Mouse (Mus musculus): Measurements from ENCODE around the gene BC049730.
"Not testable (repeated sequence)": the region's sequence is repeated elsewhere in the genome, so short reads cannot be mapped to it uniquely, and the experiment has no call there.

The BC049730 gene

GRCm38 (mm10) chr7:24708832-24709292 lies at the start of gene BC049730:
Gene BC049730 (plus strand): TSS chr7:24709242.
- no peak for DNase-seq

DNA sequence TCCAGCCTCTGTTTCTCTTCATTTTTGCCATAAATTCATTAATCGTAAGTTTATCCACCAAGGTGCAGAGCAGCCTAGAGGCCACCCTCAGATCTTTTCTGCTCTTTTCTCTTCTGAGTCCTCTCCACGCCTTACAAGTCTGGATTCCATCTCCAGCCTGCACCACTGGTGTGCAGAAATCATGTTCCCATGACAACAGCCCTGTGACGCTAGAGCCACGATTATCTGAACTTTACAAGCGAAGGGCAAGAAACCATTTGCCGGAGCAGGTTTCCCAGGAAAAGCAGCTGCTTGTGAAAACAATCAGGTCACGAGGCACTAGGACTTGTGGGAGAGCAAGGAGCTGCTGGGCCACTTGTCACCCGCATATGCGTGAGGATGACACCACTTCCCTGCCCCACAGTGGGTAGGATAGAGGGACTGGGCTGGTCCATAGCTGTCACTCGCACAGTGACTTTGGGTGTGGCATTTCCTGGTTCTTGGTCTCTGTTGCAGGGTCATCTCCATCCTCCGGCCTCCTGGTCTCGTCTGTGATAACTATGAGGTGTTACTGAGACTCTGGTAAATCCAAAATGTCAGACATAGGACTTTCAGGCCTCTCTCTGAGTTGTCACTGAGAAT lies 49.2 kb upstream of the BC049730 start:
- DNase-seq, result no peak

GRCm38 (mm10) chr7:24661118-24661904 lies 47.7 kb upstream of the BC049730 start:
- no peak for DNase-seq

GRCm38 (mm10) chr7:24662575-24662974 lies 46.5 kb upstream of the BC049730 start:
- peak; percentile 71 for DNase-seq

GRCm38 (mm10) chr7:24664301-24664700 lies 44.7 kb upstream of the BC049730 start:
- DNase-seq, result no peak

GRCm38 (mm10) chr7:24664959-24665358 lies 44.1 kb upstream of the BC049730 start:
- no peak for DNase-seq

DNA sequence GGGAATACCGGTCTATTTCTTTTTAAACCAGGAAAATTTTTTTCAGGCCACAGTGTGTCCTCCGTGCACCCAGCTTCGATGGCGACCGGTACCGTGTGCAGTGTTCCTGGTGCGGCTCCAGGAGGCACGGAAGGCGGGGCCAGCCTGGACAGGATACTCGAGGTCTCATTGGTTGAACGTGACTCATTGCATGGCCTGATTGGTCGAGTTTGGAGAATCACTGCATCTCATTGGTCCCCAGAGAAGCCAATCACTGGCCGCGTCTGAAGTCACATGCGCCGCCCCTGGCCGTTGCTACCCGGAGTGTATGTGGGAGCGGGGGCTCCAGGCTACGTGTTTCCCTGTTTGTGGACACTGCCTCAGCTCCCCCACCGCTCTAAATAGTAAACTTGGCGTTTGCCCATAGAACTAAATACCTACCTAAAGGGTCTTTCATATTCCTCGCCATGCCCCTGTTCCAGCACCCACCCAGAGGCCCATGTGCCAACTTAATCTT lies 37.0 kb upstream of the BC049730 start:
- no peak for DNase-seq

DNA sequence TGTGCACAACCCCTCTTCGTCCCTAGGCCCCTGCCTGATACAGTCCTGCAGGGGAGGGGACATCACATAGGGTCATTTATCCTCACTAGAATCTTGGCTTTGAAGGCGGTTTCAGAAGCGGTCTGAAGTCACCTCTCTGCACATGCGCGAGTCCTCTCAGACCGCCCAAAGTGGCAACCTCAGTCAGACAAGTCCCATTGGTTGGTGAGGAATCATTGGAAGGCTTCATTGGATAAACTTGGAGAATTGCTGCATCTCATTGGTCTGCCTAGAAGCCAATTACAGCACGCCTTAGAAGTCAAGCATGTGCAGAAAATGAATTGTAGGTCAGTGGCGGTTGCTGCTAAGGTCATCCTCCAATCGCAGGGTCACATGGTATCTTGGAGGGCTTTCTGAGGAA lies 32.5 kb upstream of the BC049730 start, which contains the start of gene Tex101:
Gene Tex101, minus strand, starts transcription at position 101 of the 400 bp plus-strand sequence.
- DNase-seq, result no peak

- DNase-seq, result not testable (repeated sequence)
Measured at GRCm38 (mm10) chr7:24684121-24684520, 24.9 kb upstream of the BC049730 start.

GRCm38 (mm10) chr7:24687519-24687918 lies 21.5 kb upstream of the BC049730 start:
- not testable (repeated sequence) for DNase-seq

DNA sequence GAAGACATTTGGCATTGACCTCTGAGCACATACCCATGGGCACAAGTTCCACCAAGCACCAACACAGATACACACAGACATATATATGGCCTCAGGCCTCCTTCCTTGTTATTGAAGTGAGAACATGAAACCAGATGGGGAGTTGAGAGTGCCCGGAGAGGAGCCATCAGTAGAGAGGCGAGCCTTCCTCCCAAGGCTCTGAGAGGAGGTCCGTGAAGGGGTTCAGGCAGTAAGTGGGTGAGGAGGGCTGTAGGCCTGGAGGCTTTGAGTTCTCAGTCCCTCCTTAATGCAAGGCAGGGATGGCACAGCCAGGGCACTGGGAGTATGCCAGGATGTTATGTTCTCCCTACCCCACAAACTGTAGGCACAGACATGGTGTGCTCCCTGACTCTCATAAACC lies 16.3 kb upstream of the BC049730 start:
- not testable (repeated sequence) for DNase-seq

DNA sequence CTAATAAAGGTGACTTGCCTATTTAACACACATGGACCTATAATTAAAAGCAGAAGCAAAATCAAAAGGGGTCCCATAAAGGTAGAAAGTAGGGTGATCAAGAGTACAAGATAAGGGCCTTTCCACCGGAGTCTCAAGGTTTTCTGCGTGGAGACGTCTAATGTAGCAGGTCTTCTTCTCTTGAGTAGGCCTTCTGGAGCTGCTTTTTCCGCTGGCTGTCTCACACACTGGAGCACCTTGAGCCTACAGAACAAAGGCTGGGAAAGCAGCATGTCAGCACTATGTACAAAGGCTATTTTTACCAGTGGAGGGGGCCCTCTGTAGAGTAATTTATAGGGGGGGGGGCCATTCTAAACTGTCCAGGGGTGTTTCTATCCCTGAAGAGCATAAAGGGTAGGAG lies 11.2 kb upstream of the BC049730 start:
- DNase-seq, result not testable (repeated sequence)

DNA sequence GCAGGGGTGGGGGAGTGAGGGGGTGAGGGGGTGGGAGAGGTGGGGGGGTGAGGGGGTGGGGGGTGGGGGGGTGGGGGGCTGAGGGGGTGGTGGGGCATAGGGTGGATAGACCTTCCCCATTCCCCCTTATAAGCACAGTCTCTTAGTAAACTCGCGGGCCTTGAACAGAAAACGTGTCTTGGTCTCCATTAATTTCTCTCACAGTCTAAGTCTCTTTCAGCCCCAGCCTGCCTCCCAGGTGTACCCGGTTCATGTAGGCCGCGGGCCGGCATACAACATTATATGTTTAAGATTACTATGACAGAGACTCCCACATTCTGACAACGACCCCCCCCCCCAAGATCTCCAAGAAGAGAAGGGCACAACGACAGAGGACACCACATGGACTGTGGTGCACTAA lies 6.2 kb upstream of the BC049730 start:
- DNase-seq, result not testable (repeated sequence)

DNA sequence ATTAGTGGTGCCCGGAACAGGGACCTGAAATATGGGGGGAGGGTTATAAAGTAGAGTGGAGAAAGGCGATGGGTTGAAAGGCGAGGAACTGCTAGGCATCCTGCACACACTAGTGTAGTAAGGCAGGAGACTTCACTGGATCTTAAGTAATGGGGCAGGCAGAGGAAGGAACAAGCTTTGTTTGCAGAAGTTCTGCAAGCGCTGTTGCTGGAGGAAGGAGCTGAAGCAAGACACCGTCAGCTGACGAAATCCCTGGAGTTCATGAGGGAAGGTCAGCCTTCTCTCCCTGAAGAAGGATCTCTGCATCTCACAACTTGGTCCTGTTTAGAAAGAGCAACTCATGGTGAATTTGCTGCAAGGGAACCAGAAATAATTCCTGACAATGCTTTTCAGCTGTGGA lies 6.0 kb downstream of the BC049730 start:
- DNase-seq, result no peak

- DNase-seq, result not testable (repeated sequence)
Measured at GRCm38 (mm10) chr7:24726808-24727207, 17.8 kb downstream of the BC049730 start, which contains the start of gene Gm4763. Gene Gm4763 (minus strand): TSS chr7:24726908.

- no peak for DNase-seq
Measured at GRCm38 (mm10) chr7:24735970-24736670, 27.1 kb downstream of the BC049730 start.

GRCm38 (mm10) chr7:24750695-24751094 lies 41.7 kb downstream of the BC049730 start:
- DNase-seq, result no peak

GRCm38 (mm10) chr7:24751610-24752009 lies 42.6 kb downstream of the BC049730 start:
- no peak for DNase-seq

GRCm38 (mm10) chr7:24753476-24753875 lies 44.4 kb downstream of the BC049730 start:
- DNase-seq, result no peak

- no peak for DNase-seq
Measured at GRCm38 (mm10) chr7:24758520-24758919, 49.5 kb downstream of the BC049730 start.

DNA sequence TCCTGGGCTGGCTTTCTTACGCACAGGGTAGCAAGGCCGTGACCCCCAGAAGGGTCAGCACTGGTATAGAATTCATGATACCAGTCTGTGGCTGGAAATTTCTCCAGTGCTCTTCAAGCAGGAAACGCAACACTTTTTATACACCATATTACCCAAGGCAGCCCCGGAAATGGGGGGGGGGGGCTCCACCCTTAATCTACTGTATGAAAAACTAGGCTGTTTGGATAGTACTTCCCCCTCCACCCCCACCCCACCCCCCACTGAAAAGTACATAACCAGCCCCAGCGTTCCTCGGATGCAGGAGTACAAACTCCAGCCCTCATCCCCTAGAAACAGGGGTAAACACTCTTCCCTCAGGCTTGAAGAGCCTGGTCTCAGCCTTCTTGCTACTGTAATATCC lies 51.2 kb downstream of the BC049730 start, which contains the start of gene Cd177:
Gene Cd177, minus strand, starts transcription at position 101 of the 400 bp plus-strand sequence.
- DNase-seq, result no peak

- no peak for DNase-seq
Measured at GRCm38 (mm10) chr7:24761161-24761560, 52.1 kb downstream of the BC049730 start.

- no peak for DNase-seq
Measured at GRCm38 (mm10) chr7:24762574-24762973, 53.5 kb downstream of the BC049730 start.
